Mouse (Mus musculus) forelimb bud, embryonic 11.5 days (tissue): Measurements from ENCODE around the gene Pfas.
"Not testable (repeated sequence)": the region's sequence is repeated elsewhere in the genome, so short reads cannot be mapped to it uniquely, and the experiment has no call there.

Experiments used
- DNase-seq: peaks from one replicate; pipeline ENCODE4 v3.0.0-alpha.2; 2012; ENCODE audit warnings: low read depth, low spot score

Gene Pfas

GRCm38 (mm10) chr11:69015644-69016441 lies 7.6 kb upstream of the Pfas start, which contains the start of gene Ctc1:
Ctc1 (plus strand) TSS chr11:69015911.
- peak; percentile 96 for DNase-seq

GRCm38 (mm10) chr11:69012071-69012601 lies 3.9 kb upstream of the Pfas start:
- peak; percentile 86 for DNase-seq

- not testable (repeated sequence) for DNase-seq
Measured at GRCm38 (mm10) chr11:69011445-69011844, 3.2 kb upstream of the Pfas start.

GRCm38 (mm10) chr11:69010400-69011323 lies 2.4 kb upstream of the Pfas start:
- DNase-seq, result no peak

DNA sequence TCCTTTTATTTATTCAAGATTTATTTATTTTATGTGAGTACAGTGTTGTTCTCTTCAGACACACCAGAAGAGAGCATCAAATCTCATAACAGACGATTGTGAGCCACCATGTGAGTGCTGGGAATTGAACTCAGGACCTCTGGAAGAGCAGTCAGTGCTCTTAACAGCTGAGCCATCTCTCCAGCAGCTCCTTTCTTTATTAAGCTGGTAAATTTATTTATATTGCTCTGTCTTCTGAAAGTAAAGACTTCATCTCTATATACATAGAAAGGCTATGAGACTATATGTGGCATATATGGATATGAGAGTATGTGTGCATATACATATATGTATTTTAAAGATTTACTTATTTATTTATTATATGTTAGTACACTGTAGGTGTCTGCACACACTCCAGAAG lies 1.2 kb upstream of the Pfas start:
- DNase-seq, result no peak

DNA sequence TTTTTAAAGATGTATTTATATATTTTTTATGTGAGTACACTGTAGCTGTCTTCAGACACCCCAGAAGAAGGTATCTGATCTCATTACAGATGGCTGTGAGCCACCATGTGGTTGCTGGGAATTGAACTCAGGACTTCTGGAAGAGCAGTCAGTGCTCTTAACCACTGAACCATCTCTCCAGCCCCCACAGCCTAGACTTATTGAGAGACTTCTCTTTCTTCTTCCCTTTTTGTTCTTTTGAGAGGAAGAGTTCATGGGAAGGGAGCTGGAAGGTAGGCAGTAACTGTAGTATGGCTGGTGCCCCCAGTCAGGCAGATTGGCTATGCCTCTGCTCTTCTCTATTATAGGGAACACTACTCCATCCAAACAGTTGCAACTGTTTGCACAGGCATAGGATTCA lies 1.7 kb downstream of the Pfas start:
- DNase-seq, result not testable (repeated sequence)

DNA sequence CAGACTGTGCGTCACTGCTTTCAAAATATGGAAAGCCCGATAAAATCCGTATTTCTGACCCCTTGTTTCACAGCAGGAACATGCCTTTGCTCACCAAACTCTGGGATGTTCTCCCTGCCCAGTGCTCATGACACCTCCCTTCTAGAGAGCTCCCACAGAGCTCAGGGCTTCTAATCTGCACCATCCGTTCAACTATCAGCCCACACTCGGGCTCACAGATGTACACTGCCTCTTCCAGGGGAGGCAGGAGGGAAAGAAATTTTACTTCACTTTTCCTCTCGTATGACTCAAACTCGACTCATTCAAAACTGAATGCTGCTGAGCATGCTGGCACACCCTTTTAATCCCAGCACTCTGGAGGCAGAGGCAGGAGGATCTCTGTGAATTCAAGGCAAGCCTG lies 3.1 kb downstream of the Pfas start:
- no peak for DNase-seq

DNA sequence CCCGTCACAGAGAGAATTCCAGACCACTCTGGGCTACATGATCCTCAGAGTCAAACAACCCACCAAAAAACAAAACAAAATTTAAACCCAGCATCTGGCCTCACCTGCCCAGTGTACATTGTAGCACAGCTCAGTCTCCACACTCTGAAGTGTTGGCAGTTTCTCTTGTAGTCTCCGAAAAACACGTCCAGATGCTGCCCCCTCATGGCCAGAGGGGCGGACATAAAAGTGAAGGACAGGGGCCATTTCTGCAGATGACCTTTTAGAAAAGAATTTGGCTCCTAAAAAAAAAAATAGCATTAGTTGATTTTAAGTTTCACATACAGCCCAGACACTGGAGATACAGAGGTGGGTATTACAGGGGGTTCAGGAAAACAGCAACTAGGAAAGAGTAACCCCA lies 4.7 kb downstream of the Pfas start:
- no peak for DNase-seq

- DNase-seq, result not testable (repeated sequence)
Measured at GRCm38 (mm10) chr11:69002782-69003181, 5.5 kb downstream of the Pfas start.

DNA sequence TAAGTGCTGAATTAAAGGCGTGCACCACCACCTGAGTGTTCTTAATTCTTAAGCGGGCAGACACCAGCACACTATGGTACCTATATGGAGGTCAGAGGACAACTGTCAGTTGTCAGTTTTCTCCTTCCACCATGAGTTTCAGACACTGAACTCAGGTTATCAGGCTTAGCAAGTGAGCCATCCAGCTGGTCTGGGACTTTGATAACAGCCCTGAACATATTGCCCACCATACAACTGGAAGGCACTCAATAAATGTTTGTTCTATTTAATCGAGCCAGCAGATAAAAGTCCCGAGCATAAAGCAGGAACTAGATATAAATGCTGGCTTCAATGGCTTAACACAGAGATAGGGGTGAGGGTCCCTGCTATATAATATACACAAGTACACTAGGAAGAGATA lies 11.2 kb downstream of the Pfas start:
- no peak for DNase-seq

GRCm38 (mm10) chr11:68994377-68994776 lies 13.9 kb downstream of the Pfas start:
- no peak for DNase-seq

GRCm38 (mm10) chr11:68993122-68993521 lies 15.1 kb downstream of the Pfas start:
- DNase-seq, result no peak

GRCm38 (mm10) chr11:68988341-68988740 lies 19.9 kb downstream of the Pfas start:
- no peak for DNase-seq

DNA sequence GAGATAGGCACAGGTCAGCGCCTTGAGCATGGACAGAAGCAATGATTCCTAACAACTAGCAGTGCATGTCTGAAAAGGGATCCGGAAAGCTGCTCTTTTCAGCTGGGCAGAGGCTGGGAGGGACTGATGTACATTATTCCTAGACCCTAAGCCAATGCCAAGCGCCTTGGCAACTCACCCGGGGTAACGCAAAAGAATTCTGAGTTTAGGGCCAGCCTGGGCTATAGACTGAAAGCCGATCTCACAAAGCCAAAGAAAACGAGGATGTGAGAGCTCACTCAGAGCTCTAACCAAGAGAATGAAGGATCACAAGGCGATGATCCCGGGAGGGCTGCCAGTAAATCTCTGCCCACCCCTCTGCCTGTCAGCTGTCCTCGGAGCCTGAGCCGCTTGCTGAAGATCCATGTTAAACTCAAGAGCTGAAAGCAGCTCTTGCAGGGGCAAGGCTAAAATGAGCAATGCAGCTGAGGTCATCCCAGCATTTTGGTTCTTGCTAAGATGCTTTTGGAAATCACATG lies 20.8 kb downstream of the Pfas start:
- DNase-seq, result no peak

DNA sequence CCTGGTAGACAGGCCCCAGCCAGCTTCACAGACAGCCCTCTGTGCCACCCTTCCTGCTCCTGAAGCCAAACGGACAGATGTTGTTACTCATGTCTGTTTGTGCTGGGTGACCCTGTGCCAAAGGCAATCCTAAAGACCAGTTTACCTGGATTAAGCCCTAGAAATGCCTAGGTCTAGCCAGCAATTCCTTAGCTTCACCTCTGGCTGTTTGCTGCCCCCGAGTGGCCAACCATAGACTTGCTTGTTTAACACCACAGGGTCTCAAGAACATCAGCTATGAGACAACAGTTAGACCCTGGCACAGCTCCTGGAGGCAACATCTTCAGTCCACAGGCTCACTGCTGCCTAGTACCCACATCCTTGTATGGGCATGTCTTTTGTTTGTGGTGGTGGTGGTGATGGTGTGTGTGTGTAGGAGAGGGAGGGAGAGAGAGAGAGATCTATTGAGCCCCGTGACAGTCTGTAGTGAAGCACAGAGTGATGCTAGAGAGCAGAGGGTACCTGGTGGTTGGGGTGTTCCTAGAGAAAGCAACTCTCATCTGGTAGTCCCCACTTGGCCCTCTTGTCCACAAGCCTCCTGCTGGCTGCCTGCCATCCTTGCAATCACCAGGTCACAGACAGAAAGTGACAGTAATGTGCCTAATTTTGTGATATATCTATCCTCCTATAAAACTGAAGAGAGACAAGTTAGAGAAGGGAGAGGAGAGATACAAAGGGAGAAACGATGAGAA lies 25.5 kb downstream of the Pfas start:
- peak; percentile 73 for DNase-seq

GRCm38 (mm10) chr11:68980919-68981318 lies 27.3 kb downstream of the Pfas start:
- DNase-seq, result no peak

GRCm38 (mm10) chr11:68979320-68979733 lies 28.9 kb downstream of the Pfas start:
- no peak for DNase-seq

DNA sequence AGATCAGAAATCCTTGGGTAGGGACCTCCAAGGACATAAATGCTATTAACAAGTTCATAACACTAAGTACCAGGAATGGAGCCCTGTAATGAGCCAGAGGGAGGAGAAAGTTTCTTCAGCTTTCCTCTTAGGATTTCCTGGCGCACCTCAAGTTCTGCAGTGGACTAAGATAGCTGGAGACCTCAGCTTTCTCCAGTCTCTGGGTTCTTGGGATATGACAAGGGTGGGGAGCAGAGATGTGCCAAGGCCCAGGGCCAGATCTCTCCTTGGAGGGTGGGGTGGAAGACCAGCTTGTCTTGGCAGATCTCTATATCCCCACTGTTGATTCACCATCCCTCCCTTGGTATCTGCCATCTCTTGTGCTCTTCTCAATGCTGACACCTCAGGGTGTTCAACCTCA lies 32.7 kb downstream of the Pfas start:
- no peak for DNase-seq

- DNase-seq, result no peak
Measured at GRCm38 (mm10) chr11:68975085-68975484, 33.2 kb downstream of the Pfas start, which contains the start of gene Rangrf. Rangrf (minus strand) TSS chr11:68975185.

DNA sequence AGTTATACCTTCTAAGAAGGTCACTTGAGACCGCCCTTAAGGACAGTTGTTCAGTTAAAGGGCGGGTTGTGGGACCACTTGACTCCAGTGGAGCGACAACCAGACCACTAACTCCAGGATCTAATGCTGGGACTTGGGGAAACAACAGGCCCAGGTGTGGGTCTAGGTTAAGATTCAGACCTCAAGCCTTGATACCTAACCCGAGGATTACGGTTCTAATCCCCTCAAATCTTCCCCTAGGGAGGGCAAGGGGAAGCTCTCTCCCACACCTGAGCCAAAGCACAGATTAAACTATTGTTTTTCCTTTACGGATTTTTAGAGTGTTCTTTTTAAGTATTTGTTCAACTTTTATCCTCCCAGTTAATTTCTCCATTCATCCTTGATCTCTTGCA lies 34.2 kb downstream of the Pfas start:
- DNase-seq, result no peak
